Mouse (Mus musculus) left cerebral cortex, postnatal 4 days (tissue): ENCODE results near the gene Chrna9. TPM values are rescaled to one million over a fixed set of nuclear protein-coding genes. Genes with fewer than 3 reads are reported as not detected.
A peak's percentile ranks its signal among the peaks of the same experiment; 100 is the strongest.
"Not testable (repeated sequence)": the region's sequence is repeated elsewhere in the genome, so short reads cannot be mapped to it uniquely, and the experiment has no call there.

ENCODE experiments used
- DNase-seq: peaks from one replicate; pipeline ENCODE4 v3.0.0-alpha.2; 2022
- intact Hi-C: fragments of 180-260 bp; cut with DNase I; formaldehyde crosslinking; loops from one replicate; pipeline ENCODE4 v1.15.1; 2025
- total RNA-seq, 2 experiments: library from RNA; stranded (reverse); gene quantifications; 2 replicates each; pipeline ENCODE4 v1.2.3; 2021

Gene Chrna9
- total RNA-seq, 2 experiments from 2014 or later: not detected

- intact Hi-C loops: no loop called here
Measured at GRCm38 (mm10) chr5:65955343-65956143, 20.8 kb downstream of the Chrna9 start.

GRCm38 (mm10) chr5:65956144-65957008 is 21.7 kb downstream of the Chrna9 start:
- intact Hi-C loops: no loop called here
- no peak for DNase-seq

More at GRCm38 (mm10) chr5:65955343-65956143, 20.8 kb downstream of the Chrna9 start:
- peak; percentile 72 for DNase-seq

- peak; percentile 32 for DNase-seq
- intact Hi-C loops: no loop called here
Measured at GRCm38 (mm10) chr5:65958597-65958996, 23.9 kb downstream of the Chrna9 start.

GRCm38 (mm10) chr5:65959893-65960596 is 25.3 kb downstream of the Chrna9 start:
- intact Hi-C loops: no loop called here

GRCm38 (mm10) chr5:65960597-65960950 is 25.9 kb downstream of the Chrna9 start:
- no peak for DNase-seq

More at GRCm38 (mm10) chr5:65959893-65960596, 25.3 kb downstream of the Chrna9 start:
- no peak for DNase-seq

GRCm38 (mm10) chr5:65963291-65963690 is 28.6 kb downstream of the Chrna9 start:
- intact Hi-C loops: no loop called here
- DNase-seq: no peak

More at GRCm38 (mm10) chr5:65960597-65960950, 25.9 kb downstream of the Chrna9 start:
- intact Hi-C loops: no loop called here

- DNase-seq: no peak
- intact Hi-C loops: no loop called here
Measured at GRCm38 (mm10) chr5:65965771-65966279, 31.1 kb downstream of the Chrna9 start.

- no peak for DNase-seq
- intact Hi-C loops: no loop called here
Measured at GRCm38 (mm10) chr5:65967091-65967490, 32.4 kb downstream of the Chrna9 start.

GRCm38 (mm10) chr5:65968004-65968403 is 33.3 kb downstream of the Chrna9 start:
- intact Hi-C loops: no loop called here
- DNase-seq: no peak

- DNase-seq: no peak
- intact Hi-C loops: no loop called here
Measured at GRCm38 (mm10) chr5:65973189-65973588, 38.5 kb downstream of the Chrna9 start.

GRCm38 (mm10) chr5:65975731-65976130 is 41.0 kb downstream of the Chrna9 start:
- DNase-seq: no peak
- intact Hi-C loops: no loop called here

GRCm38 (mm10) chr5:65986426-65986825 is 51.7 kb downstream of the Chrna9 start:
- intact Hi-C loops: no loop called here
- DNase-seq: no peak

- intact Hi-C loops, DNase-seq: not testable (repeated sequence)
Measured at GRCm38 (mm10) chr5:65987004-65987403, 52.3 kb downstream of the Chrna9 start.

GRCm38 (mm10) chr5:65991191-65991590 is 56.5 kb downstream of the Chrna9 start:
- DNase-seq: no peak
- intact Hi-C loops: no loop called here

- DNase-seq: peak; percentile 5
- intact Hi-C loops: no loop called here
Measured at GRCm38 (mm10) chr5:65994643-65995042, 59.9 kb downstream of the Chrna9 start.

GRCm38 (mm10) chr5:65997813-65998212 is 63.1 kb downstream of the Chrna9 start:
- intact Hi-C loops: no loop called here
- DNase-seq: no peak

- intact Hi-C loops: no loop called here
- DNase-seq: no peak
Measured at GRCm38 (mm10) chr5:65999106-65999505, 64.4 kb downstream of the Chrna9 start.

- intact Hi-C loops: no loop called here
- peak; percentile 28 for DNase-seq
Measured at GRCm38 (mm10) chr5:66000074-66000473, 65.4 kb downstream of the Chrna9 start.

- intact Hi-C loops: no loop called here
- no peak for DNase-seq
Measured at GRCm38 (mm10) chr5:66000567-66001125, 65.9 kb downstream of the Chrna9 start.

GRCm38 (mm10) chr5:66001232-66001631 is 66.5 kb downstream of the Chrna9 start:
- no peak for DNase-seq
- intact Hi-C loops: no loop called here
